Mouse (Mus musculus): ENCODE measurements around the gene Rpusd4.

Rpusd4 gene

GRCm38 (mm10) chr9:35283415-35284069 is 15.9 kb downstream of the Rpusd4 start:
- in situ Hi-C loops (cut with MboI; ENCODE audit: unreplicated experiment in 2 of 2), result loop anchor here (5.0 to 25.0 kb wide), 4 partner anchors 249 to 1429 kb away; no protein-coding TSS in a partner anchor

GRCm38 (mm10) chr9:35284351-35284750 is 16.7 kb downstream of the Rpusd4 start:
- in situ Hi-C loops (cut with MboI; ENCODE audit: unreplicated experiment in 2 of 2), result loop anchor here (5.0 to 25.0 kb wide), 4 partner anchors 248 to 1428 kb away; no protein-coding TSS in a partner anchor

- in situ Hi-C loops (cut with MboI; ENCODE audit: unreplicated experiment in 2 of 2), result loop anchor here (25.0 kb wide), 1 partner anchor 1426 kb away; no protein-coding TSS in a partner anchor
These were observed 18.7 kb downstream of the Rpusd4 start for GRCm38 (mm10) chr9:35286351-35286750.

- in situ Hi-C loops (cut with MboI; ENCODE audit: unreplicated experiment in 2 of 2), result loop anchor here (25.0 kb wide), 1 partner anchor 1422 kb away; no protein-coding TSS in a partner anchor
These were observed 22.3 kb downstream of the Rpusd4 start for GRCm38 (mm10) chr9:35289992-35290391.

- in situ Hi-C loops (cut with MboI; ENCODE audit: unreplicated experiment in 2 of 2), result loop anchor here (25.0 kb wide), 1 partner anchor 1422 kb away; no protein-coding TSS in a partner anchor
These were observed 22.8 kb downstream of the Rpusd4 start for GRCm38 (mm10) chr9:35290417-35290816.

- in situ Hi-C loops (cut with MboI; ENCODE audit: unreplicated experiment in 2 of 2), result loop anchor here (25.0 kb wide), 1 partner anchor 1421 kb away; no protein-coding TSS in a partner anchor
These were observed 23.3 kb downstream of the Rpusd4 start for GRCm38 (mm10) chr9:35290916-35291315.

- in situ Hi-C loops (cut with MboI; ENCODE audit: unreplicated experiment in 2 of 2), result loop anchor here (25.0 kb wide), 1 partner anchor 1419 kb away; no protein-coding TSS in a partner anchor
These were observed 25.8 kb downstream of the Rpusd4 start for GRCm38 (mm10) chr9:35293465-35293864.

- in situ Hi-C loops (cut with MboI; ENCODE audit: unreplicated experiment in 2 of 2), result loop anchor here (25.0 kb wide), 1 partner anchor 1415 kb away; no protein-coding TSS in a partner anchor
These were observed 30.1 kb downstream of the Rpusd4 start for GRCm38 (mm10) chr9:35297791-35298190.

- in situ Hi-C loops (cut with MboI; ENCODE audit: unreplicated experiment in 2 of 2), result no loop called here
These were observed 34.5 kb downstream of the Rpusd4 start for GRCm38 (mm10) chr9:35302172-35302571.

- in situ Hi-C loops (cut with MboI; ENCODE audit: unreplicated experiment in 2 of 2), result no loop called here
These were observed 39.8 kb downstream of the Rpusd4 start for GRCm38 (mm10) chr9:35307461-35307860.

GRCm38 (mm10) chr9:35310377-35310776 is 42.7 kb downstream of the Rpusd4 start:
- in situ Hi-C loops (cut with MboI; ENCODE audit: unreplicated experiment in 2 of 2), result no loop called here

- in situ Hi-C loops (cut with MboI; ENCODE audit: unreplicated experiment in 2 of 2), result no loop called here
These were observed 44.9 kb downstream of the Rpusd4 start for GRCm38 (mm10) chr9:35312516-35312915.

GRCm38 (mm10) chr9:35313601-35314000 is 45.9 kb downstream of the Rpusd4 start:
- in situ Hi-C loops (cut with MboI; ENCODE audit: unreplicated experiment in 2 of 2), result no loop called here

- in situ Hi-C loops (cut with MboI; ENCODE audit: unreplicated experiment in 2 of 2), result no loop called here
These were observed 46.6 kb downstream of the Rpusd4 start for GRCm38 (mm10) chr9:35314254-35314653.

GRCm38 (mm10) chr9:35316771-35317211 is 49.1 kb downstream of the Rpusd4 start:
- in situ Hi-C loops (cut with MboI; ENCODE audit: unreplicated experiment in 2 of 2), result no loop called here

GRCm38 (mm10) chr9:35317233-35317980 is 49.7 kb downstream of the Rpusd4 start:
- in situ Hi-C loops (cut with MboI; ENCODE audit: unreplicated experiment in 2 of 2), result no loop called here

GRCm38 (mm10) chr9:35318537-35319172 is 51.0 kb downstream of the Rpusd4 start:
- in situ Hi-C loops (cut with MboI; ENCODE audit: unreplicated experiment in 2 of 2), result no loop called here

GRCm38 (mm10) chr9:35320288-35320687 is 52.6 kb downstream of the Rpusd4 start:
- in situ Hi-C loops (cut with MboI; ENCODE audit: unreplicated experiment in 2 of 2), result no loop called here

- in situ Hi-C loops (cut with MboI; ENCODE audit: unreplicated experiment in 2 of 2), result no loop called here
These were observed 56.3 kb downstream of the Rpusd4 start for GRCm38 (mm10) chr9:35323974-35324373.

GRCm38 (mm10) chr9:35324571-35324970 is 56.9 kb downstream of the Rpusd4 start:
- in situ Hi-C loops (cut with MboI; ENCODE audit: unreplicated experiment in 2 of 2), result no loop called here

All from v-Abl transformed pro-B cells (cell line).